Mouse (Mus musculus) heart, embryonic 15.5 days (tissue): Measurements from ENCODE around the gene Urgcp. TPM values are rescaled to one million over a fixed set of nuclear protein-coding genes. Genes with fewer than 3 reads are reported as not detected.

Source experiments
- ATAC-seq: fragments of 200-750 bp; cut with Nextera tagmentation; replicated peaks from 2 replicates; pipeline ENCODE4 v1.8.0; 2017; ENCODE audit warnings: low read depth, moderate TSS enrichment; ENCODE audit not compliant: insufficient number of reproducible peaks, insufficient read depth, low FRiP score
- H3K27ac ChIP-seq: fragments of 300-500 bp; sonication (generic); 2 replicates; pipeline ENCODE4 v1.5.1; 2015; ENCODE audit warnings: mild to moderate bottlenecking, inconsistent platforms
- H3K27me3 ChIP-seq: fragments of 300-500 bp; sonication (generic); 2 replicates; pipeline ENCODE4 v1.6.1; 2015; ENCODE audit warnings: inconsistent platforms
- H3K36me3 ChIP-seq: fragments of 300-500 bp; sonication (generic); 2 replicates; pipeline ENCODE4 v1.6.1; 2015; ENCODE audit warnings: mild to moderate bottlenecking, inconsistent platforms
- H3K4me1 ChIP-seq: fragments of 300-500 bp; sonication (generic); replicated peaks from 2 replicates; pipeline ENCODE4 v1.6.1; 2015; ENCODE audit warnings: inconsistent platforms
- H3K4me2 ChIP-seq: fragments of 300-500 bp; sonication (generic); 2 replicates; pipeline ENCODE4 v1.6.1; 2015; ENCODE audit warnings: inconsistent platforms, mild to moderate bottlenecking, moderate library complexity
- H3K4me3 ChIP-seq: fragments of 300-500 bp; sonication (generic); 2 replicates; pipeline ENCODE4 v1.5.1; 2015; ENCODE audit warnings: mild to moderate bottlenecking, inconsistent platforms
- H3K9ac ChIP-seq: fragments of 300-500 bp; sonication (generic); 2 replicates; pipeline ENCODE4 v1.6.1; 2015; ENCODE audit warnings: mild to moderate bottlenecking, inconsistent platforms
- H3K9me3 ChIP-seq: fragments of 300-500 bp; sonication (generic); replicated peaks from 2 replicates; pipeline ENCODE4 v1.6.1; 2016; ENCODE audit warnings: inconsistent platforms
- WGBS: fragments of 180-500 bp; shearing (Covaris S2); methylation state at CpG from one replicate; pipeline ENCODE4 v1.1.7; 2015; ENCODE audit warnings: mixed read lengths; 5-methylcytosine and 5-hydroxymethylcytosine counted together
- polyA plus RNA-seq: library from polyadenylated mRNA; unstranded; fragments of >200 nt; fragmentation: Nextera tagmentation; extraction: Ambion mirVana; gene quantifications from 2 replicates; pipeline ENCODE4 v1.2.1, GENCODE M21; 2015

The Urgcp gene
- polyA plus RNA-seq, 1 experiment from 2014 or later: 32.8 TPM

DNA sequence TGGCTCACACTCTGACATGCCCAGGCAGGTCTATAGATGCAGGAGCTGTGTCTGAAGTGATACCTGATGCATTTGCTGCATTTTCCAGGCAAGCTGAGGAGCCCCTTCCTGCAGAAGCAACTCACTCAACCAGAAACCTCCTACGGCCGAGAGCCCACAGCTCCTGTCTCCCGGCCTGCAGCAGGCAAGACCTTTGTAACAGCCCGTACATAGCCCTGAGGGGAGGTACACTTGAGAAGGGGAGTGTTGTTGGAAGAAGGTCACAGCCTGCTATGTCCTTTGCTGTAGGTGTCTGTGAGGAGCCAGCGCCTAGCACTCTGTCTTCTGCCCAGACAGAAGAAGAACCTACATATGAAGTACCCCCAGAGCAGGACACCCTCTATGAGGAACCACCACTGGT is 35.8 kb upstream of the Urgcp start:
- 79% methylated on average over 5 of the region's 5 CpGs for WGBS
- Histone ChIP-seq H3K4me3 (no peak overlapping the region), H3K27me3 (no peaks in the 10 kb centered on the region), H3K4me2 (no peak overlapping the region), H3K9me3 (no peaks in the 10 kb centered on the region), H3K9ac (no peak overlapping the region), H3K36me3 (peaks cover 68% of the 10 kb centered on the region), H3K27ac (no peak overlapping the region), H3K4me1 (peaks cover 46% of the 10 kb centered on the region)
- no peak for ATAC-seq

DNA sequence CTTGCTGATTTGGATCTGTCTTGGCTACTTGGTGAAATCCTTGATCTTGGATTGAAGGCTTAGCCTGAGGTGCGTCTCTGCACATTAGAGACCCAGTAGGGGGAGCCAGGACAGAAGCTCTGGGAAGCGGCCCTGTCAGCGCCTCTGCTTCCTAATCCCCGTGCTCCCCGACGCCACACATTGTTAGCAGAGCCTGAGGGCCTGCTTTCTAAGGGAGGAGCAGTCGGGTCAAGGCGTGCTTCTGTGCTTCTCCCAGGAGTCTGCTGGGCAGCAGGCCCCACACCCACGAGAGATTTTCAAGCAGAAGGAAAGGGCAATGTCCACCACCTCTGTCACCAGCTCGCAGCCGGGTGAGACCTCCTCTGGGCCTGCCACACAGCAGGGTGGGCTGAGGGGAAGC is 35.2 kb upstream of the Urgcp start:
- no peaks in the 10 kb centered on the region for H3K9me3 ChIP-seq
- WGBS: 70% methylated on average over 11 of the region's 11 CpGs

GRCm38 (mm10) chr11:5796939-5797338 is 34.8 kb upstream of the Urgcp start:
- Histone ChIP-seq H3K4me1 (peaks cover 45% of the 10 kb centered on the region), H3K36me3 (peaks cover 78% of the 10 kb centered on the region), H3K27ac (no peak overlapping the region), H3K9me3 (no peaks in the 10 kb centered on the region), H3K27me3 (no peaks in the 10 kb centered on the region), H3K9ac (no peak overlapping the region), H3K4me2 (no peak overlapping the region), H3K4me3 (no peak overlapping the region)
- ATAC-seq: no peak
- 81% methylated on average over 15 of the region's 15 CpGs for WGBS

More for the DNA sequence above, 35.2 kb upstream of the Urgcp start:
- H3K27me3 ChIP-seq: no peaks in the 10 kb centered on the region
- H3K4me3 ChIP-seq: no peak overlapping the region
- H3K4me2 ChIP-seq: no peak overlapping the region
- H3K36me3 ChIP-seq: peaks cover 73% of the 10 kb centered on the region
- no peak overlapping the region for H3K27ac ChIP-seq
- peaks cover 46% of the 10 kb centered on the region for H3K4me1 ChIP-seq
- H3K9ac ChIP-seq: no peak overlapping the region
- ATAC-seq: no peak

DNA sequence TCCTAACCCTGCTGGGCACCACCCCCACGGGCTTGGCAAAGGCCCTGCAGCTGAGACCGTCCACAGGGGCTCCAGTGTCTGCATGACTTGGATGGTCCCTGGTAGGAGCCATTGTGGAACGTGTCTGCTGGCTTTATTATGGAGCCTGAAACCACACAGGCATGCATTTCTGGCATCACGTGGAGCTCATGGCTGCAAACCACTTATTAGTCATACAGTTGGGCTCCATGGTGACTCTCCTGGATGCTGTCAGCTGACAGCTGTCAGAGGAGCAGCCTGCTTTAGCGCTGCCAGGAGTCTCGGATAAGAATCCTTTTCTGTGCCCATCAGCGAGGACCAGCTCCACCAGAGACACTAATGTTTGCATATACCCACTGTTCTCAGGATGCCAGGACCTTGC is 33.5 kb upstream of the Urgcp start:
- Histone ChIP-seq H3K9ac (no peak overlapping the region), H3K4me3 (no peak overlapping the region), H3K36me3 (peaks cover 72% of the 10 kb centered on the region), H3K4me1 (peaks cover 33% of the 10 kb centered on the region), H3K4me2 (no peak overlapping the region), H3K27me3 (no peaks in the 10 kb centered on the region), H3K27ac (peak overlapping the region; percentile 76), H3K9me3 (no peaks in the 10 kb centered on the region)
- 52% methylated on average over 7 of the region's 7 CpGs for WGBS
- no peak; the same call in 1 of the 2 replicates for ATAC-seq

DNA sequence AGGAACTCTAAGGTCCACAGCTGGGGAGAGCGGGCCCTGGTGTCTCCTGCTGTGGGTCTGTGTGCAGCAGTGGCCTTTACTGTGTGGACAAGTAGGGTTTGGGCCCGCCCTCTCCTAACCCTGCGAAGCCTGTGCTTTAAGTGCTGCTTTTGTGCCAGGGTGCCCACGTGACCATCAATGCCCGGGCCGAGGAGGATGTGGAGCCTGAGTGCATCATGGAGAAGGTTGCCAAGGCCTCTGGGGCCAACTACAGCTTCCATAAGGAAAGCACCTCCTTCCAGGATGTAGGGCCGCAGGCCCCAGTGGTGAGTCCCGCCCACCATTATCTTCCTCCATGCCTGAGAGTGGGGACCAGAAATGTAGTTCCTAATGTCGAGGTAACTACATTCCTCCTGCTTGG is 33.1 kb upstream of the Urgcp start:
- Histone ChIP-seq H3K4me3 (no peak overlapping the region), H3K4me2 (no peak overlapping the region), H3K9me3 (no peaks in the 10 kb centered on the region), H3K4me1 (peaks cover 28% of the 10 kb centered on the region), H3K27ac (peak overlapping the region; percentile 76), H3K27me3 (no peaks in the 10 kb centered on the region), H3K9ac (no peak overlapping the region), H3K36me3 (peaks cover 68% of the 10 kb centered on the region)
- ATAC-seq: no peak
- WGBS: 83% methylated on average over 9 of the region's 9 CpGs

DNA sequence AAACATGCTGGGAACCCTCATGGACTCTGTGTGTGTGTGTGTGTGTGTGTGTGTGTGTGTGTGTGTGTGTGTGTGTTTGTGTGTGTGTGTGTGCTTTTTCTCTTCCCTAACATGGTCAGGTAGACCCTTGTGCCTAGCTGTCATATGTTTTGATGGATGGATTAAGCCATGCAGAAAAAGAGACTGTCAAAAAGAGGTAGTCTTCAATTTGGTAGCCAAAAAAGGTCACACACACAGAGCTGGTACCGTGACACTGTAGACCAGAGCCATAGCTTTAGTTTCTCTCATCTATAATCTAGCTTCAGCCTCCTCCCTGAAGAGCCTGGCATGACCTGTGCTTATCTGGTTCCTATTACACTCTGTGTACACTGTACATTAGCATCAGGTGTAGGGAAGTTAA is 28.3 kb upstream of the Urgcp start:
- Histone ChIP-seq H3K27ac (no peak overlapping the region), H3K4me1 (peaks cover 25% of the 10 kb centered on the region), H3K4me2 (no peak overlapping the region), H3K4me3 (no peak overlapping the region), H3K27me3 (no peaks in the 10 kb centered on the region), H3K9me3 (no peaks in the 10 kb centered on the region), H3K9ac (no peak overlapping the region), H3K36me3 (peaks cover 31% of the 10 kb centered on the region)
- no peak for ATAC-seq
- 76% methylated on average over 1 of the region's 1 CpGs for WGBS

GRCm38 (mm10) chr11:5789754-5790333 is 27.7 kb upstream of the Urgcp start:
- Histone ChIP-seq H3K9ac (peak overlapping the region; percentile 89; the same call in 1 of the 2 replicates), H3K9me3 (no peaks in the 10 kb centered on the region), H3K27ac (0 out of 2 replicates have a peak overlapping the region, but pooled peaks have one; percentile 11), H3K4me2 (peak overlapping the region; percentile 86), H3K27me3 (no peaks in the 10 kb centered on the region), H3K36me3 (peaks cover 26% of the 10 kb centered on the region), H3K4me1 (peaks cover 20% of the 10 kb centered on the region), H3K4me3 (peak overlapping the region; percentile 91)
- ATAC-seq: no peak
- 63% methylated on average over 3 of the region's 3 CpGs for WGBS

- no peaks in the 10 kb centered on the region for H3K9me3 ChIP-seq
- peak overlapping the region; percentile 96 for H3K27ac ChIP-seq
- H3K4me1 ChIP-seq: peaks cover 20% of the 10 kb centered on the region
- peak overlapping the region; percentile 89 for H3K9ac ChIP-seq
- no peak; the same call in 1 of the 2 replicates for ATAC-seq
- no peaks in the 10 kb centered on the region for H3K27me3 ChIP-seq
- H3K36me3 ChIP-seq: peaks cover 20% of the 10 kb centered on the region
- peak overlapping the region; percentile 86 for H3K4me2 ChIP-seq
- peak overlapping the region; percentile 91 for H3K4me3 ChIP-seq
- 55% methylated on average over 6 of the region's 6 CpGs for WGBS
Observed at GRCm38 (mm10) chr11:5789071-5789753, 27.0 kb upstream of the Urgcp start.

- Histone ChIP-seq H3K4me1 (peaks cover 20% of the 10 kb centered on the region), H3K9me3 (no peaks in the 10 kb centered on the region), H3K36me3 (peaks cover 13% of the 10 kb centered on the region), H3K27me3 (no peaks in the 10 kb centered on the region), H3K9ac (peak within 1 kb of the TSS; percentile 89), H3K27ac (peak within 1 kb of the TSS; percentile 96), H3K4me2 (peak within 1 kb of the TSS; percentile 86), H3K4me3 (peak within 1 kb of the TSS; percentile 91)
- WGBS: under 1% methylated on average over 74 of the region's 74 CpGs
- peak; percentile 93 for ATAC-seq
Observed at GRCm38 (mm10) chr11:5788056-5789014, 26.2 kb upstream of the Urgcp start, which contains the start of gene Dbnl. Gene Dbnl (plus strand): TSS chr11:5788488.

- Histone ChIP-seq H3K9me3 (no peaks in the 10 kb centered on the region), H3K4me3 (peak overlapping the region; percentile 91), H3K36me3 (peaks cover 9% of the 10 kb centered on the region), H3K4me2 (peak overlapping the region; percentile 86), H3K27ac (peak overlapping the region; percentile 96), H3K4me1 (peaks cover 21% of the 10 kb centered on the region), H3K9ac (peak overlapping the region; percentile 89), H3K27me3 (no peaks in the 10 kb centered on the region)
- ATAC-seq: no peak
- WGBS: 31% methylated on average over 8 of the region's 8 CpGs
Observed at GRCm38 (mm10) chr11:5787671-5788055, 25.5 kb upstream of the Urgcp start.

GRCm38 (mm10) chr11:5785732-5786131 is 23.6 kb upstream of the Urgcp start:
- H3K9me3 ChIP-seq: no peaks in the 10 kb centered on the region
- ATAC-seq: no peak

More at GRCm38 (mm10) chr11:5785732-5786131, 23.6 kb upstream of the Urgcp start:
- Histone ChIP-seq H3K36me3 (no peaks in the 10 kb centered on the region), H3K27me3 (no peaks in the 10 kb centered on the region), H3K4me2 (no peak overlapping the region), H3K27ac (no peak overlapping the region), H3K9ac (no peak overlapping the region), H3K4me1 (peaks cover 23% of the 10 kb centered on the region), H3K4me3 (no peak overlapping the region)
